Mouse (Mus musculus) lung, adult 2 months (tissue): ENCODE data around the gene Utf1.

Source experiments
- CTCF ChIP-seq: fragments of 200-500 bp; IDR thresholded peaks from 2 replicates; pipeline ENCODE4 v1.5.1; 2011; ENCODE audit warnings: mild to moderate bottlenecking, low read length, control low read depth; ENCODE audit not compliant: insufficient read depth
- POLR2A ChIP-seq: fragments of 200-500 bp; IDR thresholded peaks from 2 replicates; pipeline ENCODE4 v1.6.1; 2011; ENCODE audit warnings: low read depth, mild to moderate bottlenecking, control low read depth, low read length, borderline replicate concordance; ENCODE audit errors: extremely low read depth

DNA sequence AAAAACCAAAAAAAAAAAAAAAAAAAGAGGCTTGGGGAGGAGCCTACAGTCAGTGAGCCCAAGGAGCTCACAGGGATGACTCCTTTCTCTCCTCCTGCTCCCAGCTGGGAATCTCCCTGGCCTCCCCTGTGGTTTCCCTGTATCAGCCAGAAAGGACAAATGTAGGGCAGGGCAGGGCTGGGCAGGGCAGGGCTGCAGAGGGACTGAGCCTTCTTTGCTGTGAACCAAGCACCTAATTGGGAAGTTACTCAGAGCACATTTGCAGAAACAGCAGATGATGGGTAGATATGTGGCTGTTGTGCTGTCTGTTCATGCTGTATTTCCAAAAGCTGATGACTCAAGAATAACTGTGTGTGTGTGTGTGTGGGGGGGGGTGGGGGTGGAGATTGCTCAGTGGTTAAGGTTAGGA, 29.3 kb downstream of the Utf1 start:
- TF ChIP-seq CTCF = no peak
- no peak for TF ChIP-seq POLR2A
